Mouse (Mus musculus) myocyte (in vitro differentiated cells): ENCODE measurements around the gene Tcap.

ENCODE experiments used
- POLR2A ChIP-seq: IDR thresholded peaks from one replicate; pipeline ENCODE4 v1.6.1; 2011; ENCODE audit warnings: low read depth, mild to moderate bottlenecking, control low read depth, moderate library complexity; ENCODE audit not compliant: insufficient read length
- POLR2AphosphoS2 ChIP-seq: IDR thresholded peaks from one replicate; pipeline ENCODE4 v1.6.1; 2011; ENCODE audit warnings: low read depth, control low read depth; ENCODE audit not compliant: insufficient read length
- TCF12 ChIP-seq: IDR thresholded peaks from one replicate; pipeline ENCODE4 v1.6.1; 2011; ENCODE audit warnings: mild to moderate bottlenecking, control low read depth; ENCODE audit not compliant: poor library complexity, insufficient read depth, severe bottlenecking
- USF1 ChIP-seq: IDR thresholded peaks from one replicate; pipeline ENCODE4 v1.6.1; 2011; ENCODE audit warnings: low read depth, mild to moderate bottlenecking, control low read depth, moderate library complexity

DNA sequence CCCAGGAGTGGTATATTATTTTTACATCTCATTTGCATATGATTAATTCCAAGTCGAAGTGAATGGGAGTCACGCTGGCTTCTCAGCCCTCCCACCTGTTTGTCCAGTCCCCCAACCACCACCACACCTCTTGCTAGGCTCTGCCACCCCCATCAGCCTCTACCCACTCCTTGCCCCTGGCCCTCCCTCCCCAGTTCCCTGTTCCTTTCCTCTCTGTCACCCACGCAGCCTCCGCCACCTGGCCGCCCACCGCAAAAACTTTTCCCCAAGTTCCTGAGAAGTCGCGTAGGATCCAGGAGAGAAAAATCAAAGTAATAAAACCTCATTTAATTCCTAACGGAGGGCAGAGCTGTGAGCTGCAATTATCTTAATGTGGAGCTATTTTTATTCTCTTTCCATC lies 37.4 kb upstream of the Tcap start:
- TF ChIP-seq POLR2A: no peak
- TF ChIP-seq USF1: no peak
- no peak for TF ChIP-seq POLR2AphosphoS2
- no peak for TF ChIP-seq TCF12
